Mouse (Mus musculus) monocyte, adult 2 months (primary cell): ENCODE data around the gene Tgfb2.

Source experiments
- DNase-seq, 2 experiments: peaks; one replicate each; pipeline ENCODE4 v3.0.0; 2022; ENCODE audit warnings: low spot score in 2 of 2, low read depth in 1 of 2

Tgfb2 gene

GRCm38 (mm10) chr1:186705915-186706248 lies at the start of gene Tgfb2:
Gene Tgfb2, minus strand, starts transcription at chr1:186705989.
- DNase-seq, result no peak

- no peak for DNase-seq
Observed at GRCm38 (mm10) chr1:186749675-186750283, 44.0 kb upstream of the Tgfb2 start.

GRCm38 (mm10) chr1:186748724-186749653 lies 43.2 kb upstream of the Tgfb2 start, which contains the start of gene Rrp15:
Gene Rrp15, minus strand, starts transcription at chr1:186749358.
- peak; percentile 55 to 79 for DNase-seq

GRCm38 (mm10) chr1:186739828-186740227 lies 34.0 kb upstream of the Tgfb2 start:
- no peak for DNase-seq

- no peak for DNase-seq
Observed at GRCm38 (mm10) chr1:186735537-186735936, 29.7 kb upstream of the Tgfb2 start.

- no peak for DNase-seq
Observed at GRCm38 (mm10) chr1:186733052-186733451, 27.3 kb upstream of the Tgfb2 start.

- DNase-seq, result no peak
Observed at GRCm38 (mm10) chr1:186728778-186729177, 23.0 kb upstream of the Tgfb2 start.

- no peak for DNase-seq
Observed at GRCm38 (mm10) chr1:186726117-186726516, 20.3 kb upstream of the Tgfb2 start.

- DNase-seq, result no peak
Observed at GRCm38 (mm10) chr1:186722299-186722698, 16.5 kb upstream of the Tgfb2 start.

GRCm38 (mm10) chr1:186721846-186722245 lies 16.1 kb upstream of the Tgfb2 start:
- DNase-seq, result peak in 1 of 2 experiments; percentile 44

- DNase-seq, result no peak
Observed at GRCm38 (mm10) chr1:186721166-186721565, 15.4 kb upstream of the Tgfb2 start.

- no peak for DNase-seq
Observed at GRCm38 (mm10) chr1:186719708-186720107, 13.9 kb upstream of the Tgfb2 start.

GRCm38 (mm10) chr1:186718881-186719280 lies 13.1 kb upstream of the Tgfb2 start:
- DNase-seq, result no peak

GRCm38 (mm10) chr1:186714980-186715896 lies 9.4 kb upstream of the Tgfb2 start:
- DNase-seq, result no peak

- no peak for DNase-seq
Observed at GRCm38 (mm10) chr1:186714215-186714614, 8.4 kb upstream of the Tgfb2 start.

GRCm38 (mm10) chr1:186712802-186713471 lies 7.1 kb upstream of the Tgfb2 start:
- no peak for DNase-seq

GRCm38 (mm10) chr1:186705203-186705914 lies 430 bp downstream of the Tgfb2 start:
- no peak for DNase-seq

GRCm38 (mm10) chr1:186703980-186704701 lies 1.6 kb downstream of the Tgfb2 start:
- no peak for DNase-seq

- DNase-seq, result no peak
Observed at GRCm38 (mm10) chr1:186703256-186703979, 2.4 kb downstream of the Tgfb2 start.
